Mouse (Mus musculus) megakaryocyte, embryonic 14.5 days (primary cell): ENCODE data around the gene Rhobtb3.

Experiments used
- FLI1 ChIP-seq: IDR thresholded peaks from 2 replicates; pipeline ENCODE4 v1.6.1; 2012; ENCODE audit warnings: low read length, inconsistent platforms, mixed read lengths
- GATA1 ChIP-seq: IDR thresholded peaks from 3 replicates; pipeline ENCODE4 v1.6.1; 2012; ENCODE audit warnings: mixed read lengths, low read length, inconsistent platforms, borderline replicate concordance

- TF ChIP-seq GATA1 (no peak), FLI1 (no peak)
These were observed 65.8 kb downstream of the Rhobtb3 start for GRCm38 (mm10) chr13:75877907-75878306.
